Mouse (Mus musculus) E14TG2a.4 (cell line): Measurements from ENCODE around the gene Yap1.

Experiments used
- CTCF ChIP-seq: conservative IDR thresholded peaks from 2 replicates; pipeline ENCODE4 v1.5.1; 2014; ENCODE audit warnings: low read length
- NANOG ChIP-seq: IDR thresholded peaks from 2 replicates; pipeline ENCODE4 v1.6.1; 2014; ENCODE audit warnings: borderline replicate concordance, low read length, mixed read lengths
- POU5F1 ChIP-seq: IDR thresholded peaks from 2 replicates; pipeline ENCODE4 v1.6.1; 2014; ENCODE audit warnings: low read length, borderline replicate concordance

DNA sequence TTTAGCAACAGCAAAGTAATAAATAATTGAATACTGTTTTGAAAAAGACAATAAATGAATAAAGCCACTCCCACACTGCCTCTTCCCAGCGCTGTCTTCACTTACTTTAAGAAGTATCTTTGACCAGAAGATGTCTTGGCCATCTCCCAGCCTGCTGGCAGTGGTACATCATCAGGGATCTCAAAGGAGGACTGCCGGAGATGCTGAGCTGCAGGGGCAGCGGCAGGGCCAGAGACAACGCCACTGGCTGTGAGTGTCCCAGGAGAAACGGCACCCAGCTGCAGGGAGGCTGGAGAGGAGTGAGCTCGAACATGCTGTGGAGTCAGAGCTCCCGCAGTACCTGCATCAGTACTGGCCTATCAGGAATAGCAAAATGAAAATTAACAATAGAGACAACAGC is 3.0 kb downstream of the Yap1 start:
- no peak for TF ChIP-seq CTCF
- no peak for TF ChIP-seq POU5F1
- TF ChIP-seq NANOG: no peak
